Mouse (Mus musculus) cortical plate, adult 2 months (tissue): ENCODE data around the gene Phf10. TPM values are rescaled to one million over a fixed set of nuclear protein-coding genes. Genes with fewer than 3 reads are reported as not detected.
"Not testable (repeated sequence)": the region's sequence is repeated elsewhere in the genome, so short reads cannot be mapped to it uniquely, and the experiment has no call there.

Experiments
- H3K27ac ChIP-seq: fragments of 200-500 bp; 2 replicates; pipeline ENCODE4 v1.5.1; 2012; ENCODE audit warnings: low read length, control low read depth, inconsistent platforms; ENCODE audit not compliant: insufficient read depth
- H3K4me1 ChIP-seq: fragments of 200-500 bp; 2 replicates; pipeline ENCODE4 v1.6.1; 2011; ENCODE audit warnings: low read length; ENCODE audit not compliant: control insufficient read depth, insufficient read depth
- H3K4me3 ChIP-seq: fragments of 200-500 bp; 2 replicates; pipeline ENCODE4 v1.5.1; 2011; ENCODE audit warnings: mild to moderate bottlenecking, low read length, control low read depth; ENCODE audit not compliant: insufficient read depth
- CTCF ChIP-seq: fragments of 200-500 bp; IDR thresholded peaks from 2 replicates; pipeline ENCODE4 v1.5.1; 2011; ENCODE audit warnings: mild to moderate bottlenecking, control low read depth, low read length; ENCODE audit not compliant: insufficient read depth; ENCODE audit errors: extremely low read depth
- POLR2A ChIP-seq: fragments of 200-500 bp; IDR thresholded peaks from 2 replicates; pipeline ENCODE4 v1.6.1; 2011; ENCODE audit warnings: mild to moderate bottlenecking, low read length, control low read depth; ENCODE audit not compliant: insufficient read depth; ENCODE audit errors: extremely low read depth
- polyA plus RNA-seq: library from polyadenylated mRNA; depleted of rRNA; stranded (reverse); fragments of >200 nt; gene quantifications from 2 replicates; pipeline ENCODE4 v1.2.3, GENCODE M21; 2012; rRNA removed

The Phf10 gene
- polyA plus RNA-seq, 1 experiment: 46.4 TPM

DNA sequence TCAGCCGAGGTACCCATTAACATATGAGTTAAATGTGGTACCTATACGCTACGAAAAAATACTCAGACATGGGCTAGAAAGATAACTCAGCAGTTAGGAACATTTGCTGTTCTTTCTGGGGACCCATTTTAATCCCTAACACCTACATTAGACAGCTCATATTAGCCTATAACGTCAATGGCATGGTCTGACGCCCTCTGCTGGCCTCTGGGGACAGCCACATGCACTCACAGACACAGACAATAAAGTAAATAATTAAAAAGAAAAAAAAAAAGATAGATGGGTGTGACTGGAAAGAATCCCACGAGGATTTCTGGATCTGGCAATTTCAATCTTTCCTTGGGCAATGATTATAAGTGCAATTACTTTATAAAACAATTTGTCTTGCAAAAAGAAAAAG lies 48.7 kb downstream of the Phf10 start:
- TF ChIP-seq POLR2A (no peak), CTCF (peak; percentile 12; the same call in 1 of the 2 replicates)
- no peak overlapping the region for H3K27ac ChIP-seq
- no peaks in the 10 kb centered on the region for H3K4me1 ChIP-seq
- no peak overlapping the region for H3K4me3 ChIP-seq

DNA sequence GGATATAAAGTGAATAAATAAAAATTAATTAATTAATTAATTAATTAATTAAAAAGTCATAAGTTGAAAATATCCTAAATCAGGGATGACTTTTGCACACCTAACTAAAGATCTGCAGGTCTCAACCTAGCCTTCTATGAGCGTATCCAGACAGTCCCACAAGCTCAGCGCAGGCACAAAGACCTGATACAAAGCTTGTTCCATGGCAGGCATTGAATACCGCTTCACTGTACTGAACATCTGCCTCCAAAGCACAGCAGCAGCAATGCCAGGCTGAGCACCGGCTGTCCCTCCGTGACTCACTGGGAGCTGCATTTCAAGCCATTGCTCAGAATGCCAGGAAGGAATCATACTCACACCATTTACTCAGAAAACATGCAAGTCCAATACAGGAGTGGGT lies 50.3 kb downstream of the Phf10 start:
- no peak for TF ChIP-seq POLR2A
- no peak for TF ChIP-seq CTCF
- H3K4me1 ChIP-seq: no peaks in the 10 kb centered on the region
- no peak overlapping the region for H3K27ac ChIP-seq

DNA sequence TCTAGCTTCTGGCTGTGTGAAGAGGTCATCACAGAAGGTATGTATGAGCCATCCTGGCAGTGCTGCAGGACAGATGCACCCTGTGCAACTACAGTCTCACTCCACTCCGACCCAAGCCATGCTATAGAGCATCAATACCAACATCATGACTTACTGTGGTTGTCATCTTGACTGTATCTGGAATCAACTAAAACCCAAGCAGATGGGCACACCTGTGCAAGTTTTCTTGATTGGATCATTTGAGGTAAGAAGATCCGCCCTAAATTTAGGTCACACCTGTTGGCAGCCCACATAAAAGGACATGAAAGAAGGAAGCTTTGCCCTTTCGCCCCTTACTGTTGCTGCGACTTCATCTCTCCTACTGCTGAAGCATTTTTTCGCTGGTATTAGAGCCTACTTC lies 51.7 kb downstream of the Phf10 start:
- TF ChIP-seq POLR2A: no peak
- no peak for TF ChIP-seq CTCF
- Histone ChIP-seq H3K27ac (no peak overlapping the region), H3K4me1 (no peaks in the 10 kb centered on the region), H3K4me3 (no peak overlapping the region)

More for the DNA sequence above, 50.3 kb downstream of the Phf10 start:
- H3K4me3 ChIP-seq: no peak overlapping the region

DNA sequence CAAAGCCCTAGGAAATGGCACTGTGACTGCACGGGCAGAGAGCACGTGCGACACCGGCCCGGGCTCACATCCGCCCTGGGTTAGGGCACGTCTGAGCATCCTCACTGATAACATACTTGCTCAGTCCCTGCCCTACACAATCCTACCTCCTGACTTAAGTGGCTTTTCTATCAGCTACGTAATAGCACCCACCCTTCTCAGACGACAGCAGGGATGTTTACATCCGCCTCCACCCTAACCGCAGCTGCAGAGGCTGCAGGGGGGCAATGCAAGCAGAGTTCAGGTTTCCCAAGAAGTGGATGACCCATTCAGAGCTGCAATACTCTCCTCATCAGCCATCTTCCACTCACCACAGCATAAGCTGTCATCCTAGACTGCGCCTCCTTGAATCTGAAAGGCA lies 53.9 kb downstream of the Phf10 start:
- TF ChIP-seq CTCF (no peak), POLR2A (no peak)
- no peak overlapping the region for H3K4me3 ChIP-seq
- H3K4me1 ChIP-seq: no peaks in the 10 kb centered on the region
- H3K27ac ChIP-seq: no peak overlapping the region

DNA sequence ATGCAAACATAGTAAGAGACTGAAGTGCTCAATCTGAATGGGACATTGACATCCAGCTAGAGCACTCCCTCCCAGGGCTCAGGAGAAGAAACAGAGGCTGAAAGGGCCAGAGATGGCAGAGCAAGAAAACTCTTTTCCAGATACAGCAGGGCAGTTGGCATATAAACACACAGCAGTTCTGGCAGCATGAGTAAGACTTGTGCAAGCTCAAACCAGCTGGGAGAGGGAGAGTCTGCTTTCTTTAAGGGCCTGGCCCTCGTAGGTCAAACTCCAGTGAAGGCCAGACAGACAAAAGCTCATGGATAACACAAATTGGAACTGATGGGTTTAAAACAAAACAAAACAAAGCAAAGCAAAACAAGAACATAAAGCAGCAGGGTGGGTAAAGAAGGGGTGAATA lies 54.5 kb downstream of the Phf10 start:
- no peak for TF ChIP-seq CTCF
- no peak for TF ChIP-seq POLR2A
- H3K4me1 ChIP-seq: no peaks in the 10 kb centered on the region

DNA sequence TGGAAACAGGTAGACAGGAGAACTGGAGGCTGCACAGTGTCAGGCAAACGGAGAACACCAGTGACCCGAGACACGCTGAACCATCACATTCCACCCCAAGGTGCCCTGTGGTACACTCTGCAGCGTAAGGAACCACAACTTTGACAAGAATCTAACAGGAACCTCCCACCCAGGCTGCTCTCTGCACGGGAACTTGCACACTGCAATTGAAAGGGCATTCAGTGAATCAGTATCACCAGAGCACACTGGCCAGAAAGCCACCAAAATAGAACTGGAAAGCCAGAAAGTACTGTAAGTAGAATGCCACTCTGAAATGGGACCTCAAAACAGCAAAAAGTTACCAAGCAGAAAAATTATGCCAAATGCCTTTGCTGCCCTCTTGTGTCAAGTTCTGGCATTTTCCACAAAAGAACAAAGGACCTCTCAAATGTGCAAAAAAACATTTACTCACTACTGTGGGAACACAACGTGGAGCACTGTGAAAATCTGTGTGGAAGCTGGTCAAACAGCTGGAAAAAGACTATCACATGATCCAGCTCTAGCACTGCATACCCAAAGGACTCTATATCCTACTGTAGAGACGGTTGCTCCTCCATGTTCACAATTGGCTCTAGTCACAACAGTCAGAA lies 56.3 kb downstream of the Phf10 start:
- Histone ChIP-seq H3K4me1 (no peaks in the 10 kb centered on the region), H3K27ac (no peak overlapping the region), H3K4me3 (no peak overlapping the region)
- no peak for TF ChIP-seq POLR2A
- peak; percentile 66; the same call in 1 of the 2 replicates for TF ChIP-seq CTCF

More for the DNA sequence above, 54.5 kb downstream of the Phf10 start:
- H3K4me3 ChIP-seq: no peak overlapping the region
- no peak overlapping the region for H3K27ac ChIP-seq

DNA sequence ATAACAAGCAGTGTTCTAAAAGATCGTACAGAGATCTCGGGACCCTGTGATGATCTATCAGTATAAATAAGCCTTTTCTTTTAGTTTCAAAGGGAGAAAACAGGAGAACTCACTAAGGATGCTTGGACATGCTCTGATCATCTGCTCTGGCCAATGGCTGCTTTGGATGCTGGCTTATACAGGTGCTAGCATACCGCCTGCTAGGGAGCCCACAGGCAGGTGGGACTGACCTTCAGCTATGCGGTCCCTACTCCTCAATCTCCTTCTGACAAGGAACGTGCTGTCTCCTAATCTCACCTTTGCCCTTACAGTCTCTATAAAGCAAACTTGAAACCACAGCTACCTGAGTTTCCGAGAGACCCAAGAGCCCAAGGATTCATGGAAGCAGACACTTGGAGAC lies 56.9 kb downstream of the Phf10 start:
- Histone ChIP-seq H3K4me1 (no peaks in the 10 kb centered on the region), H3K27ac (no peak overlapping the region), H3K4me3 (no peak overlapping the region)
- no peak for TF ChIP-seq POLR2A
- no peak for TF ChIP-seq CTCF

DNA sequence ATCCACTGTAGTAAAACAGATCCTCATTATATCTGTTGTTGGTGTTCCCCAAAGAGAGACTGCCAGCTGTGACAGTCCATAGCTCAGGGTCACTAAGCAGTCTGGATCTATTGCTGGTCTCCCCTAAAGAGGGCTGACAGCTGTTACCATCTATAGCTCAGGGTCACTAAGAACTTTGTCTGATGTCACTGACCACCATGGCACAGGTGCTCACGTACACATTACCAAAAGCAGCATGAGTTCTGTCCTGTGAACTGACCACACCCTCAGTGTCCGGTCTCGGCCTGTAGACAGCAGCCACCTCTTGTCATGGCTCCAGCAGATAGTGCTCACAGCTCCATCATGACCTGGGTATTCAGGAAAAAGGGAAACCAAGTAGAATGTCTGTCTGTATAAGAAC lies 57.9 kb downstream of the Phf10 start:
- Histone ChIP-seq H3K4me1 (no peaks in the 10 kb centered on the region), H3K4me3 (no peak overlapping the region), H3K27ac (no peak overlapping the region)
- TF ChIP-seq CTCF (no peak), POLR2A (no peak)

DNA sequence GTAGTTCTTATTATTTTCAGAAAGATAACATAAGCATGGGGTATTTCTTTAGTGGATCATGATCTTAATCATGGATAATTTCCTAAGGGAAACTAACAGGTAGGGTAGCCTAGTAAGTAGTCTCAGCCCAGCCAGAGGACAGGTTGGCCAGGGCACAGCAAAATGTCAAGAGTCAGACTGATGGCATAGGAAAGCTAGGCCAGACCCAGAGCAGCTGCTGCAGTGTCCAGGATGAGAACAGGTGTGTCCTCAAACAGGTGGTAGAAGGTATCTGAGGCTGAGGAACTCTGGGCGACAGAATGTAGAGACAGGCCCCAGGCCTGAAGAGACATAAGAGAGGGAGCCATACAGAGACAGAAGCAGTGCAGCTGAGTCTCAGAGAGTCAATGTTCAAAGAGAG lies 62.1 kb downstream of the Phf10 start:
- Histone ChIP-seq H3K4me3 (no peak overlapping the region), H3K4me1 (no peaks in the 10 kb centered on the region), H3K27ac (no peak overlapping the region)
- no peak for TF ChIP-seq CTCF
- no peak for TF ChIP-seq POLR2A

DNA sequence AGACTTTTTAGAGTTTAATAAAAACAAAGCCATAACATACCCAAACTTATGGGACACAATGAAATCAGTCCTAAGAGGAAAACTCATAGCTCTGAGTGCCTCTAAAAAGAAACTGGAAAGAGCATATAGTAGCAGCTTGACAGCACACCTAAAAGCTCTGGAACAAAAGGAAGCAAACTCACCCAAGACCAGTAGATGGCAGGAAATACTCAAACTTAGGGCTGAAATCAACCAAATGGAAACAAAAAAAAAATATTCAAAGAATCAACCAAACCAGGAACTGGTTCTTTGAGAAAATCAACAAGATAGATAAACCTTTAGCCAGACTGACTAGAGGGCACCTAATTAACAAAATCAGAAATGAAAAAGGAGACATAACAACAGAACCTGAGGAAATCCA lies 66.0 kb downstream of the Phf10 start:
- H3K27ac ChIP-seq, H3K4me1 ChIP-seq, H3K4me3 ChIP-seq: not testable (repeated sequence)

Other genes starting within 250 kb of the Phf10 start
- 5.1 and 6.0 TPM in 2 replicates for gene Wdr27, start 18.1 kb downstream of the Phf10 start, polyA plus RNA-seq
- 16.6 and 17.3 TPM in 2 replicates for gene 1600012H06Rik, start 18.1 kb downstream of the Phf10 start, polyA plus RNA-seq
- 16.3 and 16.9 TPM in 2 replicates for gene 9030025P20Rik, start 17.2 kb upstream of the Phf10 start, polyA plus RNA-seq
- 0.61 and 0.83 TPM in 2 replicates for gene Gm3417, start 17.5 kb upstream of the Phf10 start, polyA plus RNA-seq
- gene Gm3435, start 48.9 kb upstream of the Phf10 start, polyA plus RNA-seq: 7.6 and 9.0 TPM in 2 replicates
- 67.1 and 80.8 TPM in 2 replicates for gene Ermard, start 79.9 kb upstream of the Phf10 start, polyA plus RNA-seq
- 0.48 TPM in 1 of 2 replicates, not detected in the other for gene Tcte3, start 80.2 kb upstream of the Phf10 start, polyA plus RNA-seq
- gene Gm3448, start 80.3 kb upstream of the Phf10 start, polyA plus RNA-seq: 3.7 and 5.0 TPM in 2 replicates